Mouse (Mus musculus) forebrain, embryonic 10.5 days (tissue): ENCODE data around the gene Gm17581. TPM values are rescaled to one million over a fixed set of nuclear protein-coding genes. Genes with fewer than 3 reads are reported as not detected.
"Not testable (repeated sequence)": the region's sequence is repeated elsewhere in the genome, so short reads cannot be mapped to it uniquely, and the experiment has no call there.

ENCODE experiments used
- DNase-seq: peaks from one replicate; pipeline ENCODE4 v3.0.0-alpha.2; 2017; ENCODE audit warnings: low spot score; ENCODE audit errors: extremely low spot score
- H3K27ac ChIP-seq: fragments of 300-500 bp; sonication (generic); 2 replicates; pipeline ENCODE4 v1.5.1; 2016; ENCODE audit warnings: mild to moderate bottlenecking
- H3K27me3 ChIP-seq: fragments of 300-500 bp; sonication (generic); 2 replicates; pipeline ENCODE4 v1.6.1; 2016; ENCODE audit warnings: mild to moderate bottlenecking; ENCODE audit not compliant: poor library complexity, severe bottlenecking
- H3K36me3 ChIP-seq: fragments of 300-500 bp; sonication (generic); replicated peaks from 2 replicates; pipeline ENCODE4 v1.6.1; 2016; ENCODE audit warnings: mild to moderate bottlenecking, moderate library complexity
- H3K4me1 ChIP-seq: fragments of 300-500 bp; sonication (generic); 2 replicates; pipeline ENCODE4 v1.6.1; 2016
- H3K4me3 ChIP-seq: fragments of 300-500 bp; sonication (generic); 2 replicates; pipeline ENCODE4 v1.5.1; 2016; ENCODE audit warnings: mild to moderate bottlenecking, moderate library complexity
- H3K9me3 ChIP-seq: fragments of 300-500 bp; sonication (generic); 2 replicates; pipeline ENCODE4 v1.6.1; 2016; ENCODE audit warnings: mild to moderate bottlenecking, moderate library complexity
- WGBS: fragments of 180-500 bp; shearing (Covaris S2); methylation state at CpG from one replicate; pipeline ENCODE4 v1.1.7; 2016; 5-methylcytosine and 5-hydroxymethylcytosine counted together
- polyA plus RNA-seq: library from polyadenylated mRNA; unstranded; fragments of >200 nt; fragmentation: Nextera tagmentation; extraction: Ambion mirVana; gene quantifications from 2 replicates; pipeline ENCODE4 v1.2.1, GENCODE M21; 2016

Gm17581 gene
- not detected in 2 replicates for polyA plus RNA-seq

- not testable (repeated sequence) for H3K9me3 ChIP-seq, H3K36me3 ChIP-seq, H3K27ac ChIP-seq, H3K4me3 ChIP-seq, H3K27me3 ChIP-seq, DNase-seq, H3K4me1 ChIP-seq
- 83% methylated on average over 5 of the region's 5 CpGs for WGBS
Observed at GRCm38 (mm10) chr2:155735766-155736165, at the start of gene Gm17581. TSS of gene Gm17581 (minus strand) at chr2:155735866.

DNA sequence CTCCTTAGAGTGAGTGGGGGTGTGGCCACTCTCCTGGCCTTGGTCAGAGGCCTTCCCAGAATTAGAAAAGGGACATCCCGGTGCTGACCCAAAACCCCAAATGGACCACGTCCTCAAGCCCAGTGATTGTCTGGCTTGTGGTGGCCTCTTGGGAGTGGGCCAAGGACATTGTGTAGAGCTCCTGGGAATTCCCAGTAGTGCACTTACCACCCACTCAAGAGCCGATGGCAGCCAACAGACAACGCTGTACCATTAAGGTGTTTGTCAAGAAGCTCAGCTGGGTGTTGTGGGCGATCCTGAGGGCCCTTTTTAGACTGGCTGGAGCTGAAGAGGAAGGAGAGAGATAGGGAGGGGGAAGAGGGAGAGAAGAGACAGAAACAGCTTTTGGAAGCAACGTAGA lies 48.9 kb upstream of the Gm17581 start:
- H3K27me3 ChIP-seq, result no peaks in the 10 kb centered on the region
- H3K27ac ChIP-seq, result no peak overlapping the region
- H3K9me3 ChIP-seq, result no peaks in the 10 kb centered on the region
- no peaks in the 10 kb centered on the region for H3K4me1 ChIP-seq
- 81% methylated on average over 6 of the region's 6 CpGs for WGBS
- no peaks in the 10 kb centered on the region for H3K36me3 ChIP-seq
- no peak overlapping the region for H3K4me3 ChIP-seq
- no peak for DNase-seq

DNA sequence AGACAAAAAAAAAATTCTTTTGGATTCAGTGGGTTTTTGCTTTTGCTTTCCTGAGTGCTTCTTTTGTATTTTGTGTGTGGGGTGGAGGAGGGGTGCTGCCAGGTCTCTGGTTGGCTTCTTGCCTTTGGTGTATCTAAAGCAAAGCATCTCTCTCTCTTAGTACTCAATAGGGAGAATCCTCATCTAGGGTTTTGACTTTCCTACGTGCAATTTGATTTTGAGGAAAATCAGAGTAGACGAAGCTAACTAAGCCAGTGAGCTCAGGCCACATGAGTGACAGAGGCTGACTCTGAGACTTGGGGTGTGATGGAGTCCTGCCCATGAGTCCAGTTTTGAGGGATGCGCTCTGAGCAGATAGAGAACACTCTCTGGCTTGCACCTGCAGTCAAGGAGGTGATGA lies 43.8 kb upstream of the Gm17581 start:
- Histone ChIP-seq H3K27me3 (peaks cover 37% of the 10 kb centered on the region), H3K4me3 (no peak overlapping the region), H3K4me1 (peaks cover 13% of the 10 kb centered on the region), H3K36me3 (no peaks in the 10 kb centered on the region), H3K27ac (no peak overlapping the region), H3K9me3 (no peaks in the 10 kb centered on the region)
- no peak for DNase-seq
- WGBS, result 83% methylated on average over 3 of the region's 3 CpGs

- H3K4me3 ChIP-seq, result no peak overlapping the region
- H3K27me3 ChIP-seq, result peaks cover 42% of the 10 kb centered on the region
- H3K4me1 ChIP-seq, result peaks cover 13% of the 10 kb centered on the region
- no peaks in the 10 kb centered on the region for H3K36me3 ChIP-seq
- H3K9me3 ChIP-seq, result no peaks in the 10 kb centered on the region
- DNase-seq, result no peak
- H3K27ac ChIP-seq, result no peak overlapping the region
- 79% methylated on average over 7 of the region's 7 CpGs for WGBS
Observed at GRCm38 (mm10) chr2:155779066-155779465, 43.4 kb upstream of the Gm17581 start.

- Histone ChIP-seq H3K9me3 (no peaks in the 10 kb centered on the region), H3K36me3 (no peaks in the 10 kb centered on the region), H3K27ac (no peak overlapping the region), H3K4me1 (peaks cover 13% of the 10 kb centered on the region), H3K4me3 (no peak overlapping the region), H3K27me3 (peaks cover 52% of the 10 kb centered on the region)
- DNase-seq, result no peak
- WGBS, result 79% methylated on average over 6 of the region's 6 CpGs
Observed at GRCm38 (mm10) chr2:155778004-155778403, 42.3 kb upstream of the Gm17581 start.

- H3K36me3 ChIP-seq, result no peaks in the 10 kb centered on the region
- no peak for DNase-seq
- peaks cover 56% of the 10 kb centered on the region for H3K27me3 ChIP-seq
- H3K4me3 ChIP-seq, result no peak overlapping the region
- H3K27ac ChIP-seq, result no peak overlapping the region
- H3K4me1 ChIP-seq, result peaks cover 13% of the 10 kb centered on the region
- H3K9me3 ChIP-seq, result no peaks in the 10 kb centered on the region
- WGBS, result 86% methylated on average over 4 of the region's 4 CpGs
Observed at GRCm38 (mm10) chr2:155777688-155777985, 42.0 kb upstream of the Gm17581 start.

DNA sequence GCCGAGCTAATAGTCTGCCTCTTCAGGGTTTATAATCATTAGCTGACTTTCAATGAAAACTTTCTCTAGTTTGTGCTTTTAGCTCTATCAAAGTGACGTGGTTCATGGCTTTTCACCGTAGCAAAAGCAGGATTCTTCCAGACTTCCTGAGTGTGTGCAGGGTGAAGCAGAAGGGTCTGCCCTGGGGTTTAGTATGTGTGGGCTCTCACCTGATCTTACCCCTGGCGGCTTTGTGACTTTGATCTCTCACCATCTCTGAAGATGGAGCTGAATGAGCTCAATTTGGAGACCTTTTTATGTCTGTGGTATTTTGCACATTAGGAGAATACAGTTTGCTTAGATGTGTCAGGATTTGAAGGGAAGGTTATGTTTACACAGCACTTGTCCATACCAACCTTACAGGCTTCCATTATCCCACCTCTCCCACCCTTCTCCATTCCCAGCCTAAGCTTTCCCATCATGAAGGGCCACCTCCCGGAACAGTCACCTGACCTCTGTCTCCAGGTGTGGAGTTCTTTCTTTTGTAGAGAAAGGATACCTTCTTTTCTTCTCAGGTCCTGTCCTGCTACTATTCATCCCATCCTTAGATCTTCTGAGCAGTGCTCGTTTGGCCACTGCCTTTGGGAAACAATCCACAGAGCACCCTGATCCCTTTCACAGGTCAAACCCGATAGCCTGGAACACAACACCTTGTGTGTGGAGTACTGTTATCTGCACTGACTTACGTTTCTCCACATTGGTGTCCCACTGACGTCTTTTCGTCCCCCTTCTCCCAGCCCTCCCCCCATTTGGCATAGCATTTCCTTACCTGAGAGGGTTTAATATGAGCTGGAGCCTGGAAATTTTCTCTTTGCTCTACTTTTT lies 41.4 kb upstream of the Gm17581 start:
- 78% methylated on average over 10 of the region's 10 CpGs for WGBS
- no peak for DNase-seq
- H3K36me3 ChIP-seq, result no peaks in the 10 kb centered on the region
- no peak overlapping the region for H3K27ac ChIP-seq
- no peak overlapping the region for H3K4me3 ChIP-seq
- peaks cover 13% of the 10 kb centered on the region for H3K4me1 ChIP-seq
- no peaks in the 10 kb centered on the region for H3K9me3 ChIP-seq
- H3K27me3 ChIP-seq, result peaks cover 57% of the 10 kb centered on the region

GRCm38 (mm10) chr2:155775685-155776263 lies 40.1 kb upstream of the Gm17581 start:
- 5% methylated on average over 44 of the region's 44 CpGs for WGBS
- H3K27me3 ChIP-seq, result peaks cover 57% of the 10 kb centered on the region

GRCm38 (mm10) chr2:155774927-155775684 lies 39.4 kb upstream of the Gm17581 start, which contains the start of gene Mmp24:
TSS of gene Mmp24 (plus strand) at chr2:155775342.
- no peak for DNase-seq
- Histone ChIP-seq H3K27me3 (peaks cover 57% of the 10 kb centered on the region), H3K36me3 (no peaks in the 10 kb centered on the region), H3K4me1 (peaks cover 13% of the 10 kb centered on the region), H3K9me3 (no peaks in the 10 kb centered on the region), H3K4me3 (peak within 1 kb of the TSS; percentile 66), H3K27ac (peak within 1 kb of the TSS; percentile 56; the same call in 1 of the 2 replicates)
- 16% methylated on average over 99 of the region's 100 CpGs for WGBS

More at GRCm38 (mm10) chr2:155775685-155776263, 40.1 kb upstream of the Gm17581 start:
- peak overlapping the region; percentile 66 for H3K4me3 ChIP-seq
- no peaks in the 10 kb centered on the region for H3K9me3 ChIP-seq
- peak overlapping the region; percentile 56; the same call in 1 of the 2 replicates for H3K27ac ChIP-seq
- peaks cover 13% of the 10 kb centered on the region for H3K4me1 ChIP-seq
- H3K36me3 ChIP-seq, result no peaks in the 10 kb centered on the region
- DNase-seq, result peak; percentile 66

DNA sequence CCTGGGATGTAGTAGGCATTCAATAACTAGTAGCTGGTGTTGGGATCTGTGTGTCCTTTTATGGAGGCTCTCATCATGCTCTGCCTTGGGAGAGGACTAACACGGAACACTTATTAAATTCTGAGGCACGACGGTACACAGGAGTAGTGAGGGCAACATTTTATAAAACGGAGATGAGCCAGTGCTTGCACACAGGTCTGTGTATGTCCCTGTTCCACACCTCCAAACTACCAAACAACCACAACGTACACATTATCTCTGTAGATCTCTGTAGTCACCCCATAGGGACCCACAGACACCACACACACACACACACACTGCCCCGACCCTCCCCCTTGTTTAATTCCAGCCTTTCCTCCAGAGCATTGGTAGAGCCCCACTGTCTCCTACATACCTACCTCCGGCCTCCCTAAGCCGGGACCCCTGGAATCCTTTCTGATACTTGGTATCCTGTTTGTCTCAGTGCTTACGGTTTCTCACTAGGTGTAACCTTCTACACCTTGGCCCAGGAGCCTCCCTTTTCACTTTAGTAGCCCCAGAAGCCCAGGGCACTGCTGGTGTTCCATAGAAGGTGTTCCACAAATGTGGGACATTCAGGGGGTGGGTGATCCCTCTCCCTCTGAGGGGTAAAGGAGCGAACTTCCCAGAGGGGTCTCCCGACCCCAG lies 38.7 kb upstream of the Gm17581 start:
- H3K4me1 ChIP-seq, result peaks cover 13% of the 10 kb centered on the region
- H3K9me3 ChIP-seq, result no peaks in the 10 kb centered on the region
- peak overlapping the region; percentile 66; the same call in 1 of the 2 replicates for H3K4me3 ChIP-seq
- no peak for DNase-seq
- H3K27me3 ChIP-seq, result peaks cover 57% of the 10 kb centered on the region
- no peak overlapping the region for H3K27ac ChIP-seq
- H3K36me3 ChIP-seq, result no peaks in the 10 kb centered on the region
- 66% methylated on average over 11 of the region's 11 CpGs for WGBS

DNA sequence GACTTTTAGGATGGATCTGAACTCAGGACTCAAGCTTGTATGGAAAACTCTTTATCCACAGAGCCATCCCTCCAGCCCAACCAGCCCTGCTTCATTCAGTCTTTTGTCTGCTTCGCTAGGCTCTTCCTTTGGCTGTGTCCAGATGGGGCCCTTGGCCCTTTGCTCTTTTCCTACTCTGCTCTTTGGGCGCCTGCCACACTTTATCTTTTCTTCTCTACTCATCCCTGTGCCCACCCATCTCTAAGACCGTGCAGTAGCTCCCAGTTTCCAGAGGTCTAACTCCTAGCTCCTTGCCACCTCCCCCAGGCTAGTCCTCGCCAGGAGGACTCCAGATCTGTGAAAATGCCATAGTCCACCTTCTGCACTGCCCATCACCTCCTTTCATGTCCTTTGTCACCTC lies 38.0 kb upstream of the Gm17581 start:
- H3K36me3 ChIP-seq, result no peaks in the 10 kb centered on the region
- DNase-seq, result no peak
- H3K27me3 ChIP-seq, result peaks cover 57% of the 10 kb centered on the region
- H3K9me3 ChIP-seq, result no peaks in the 10 kb centered on the region
- H3K4me3 ChIP-seq, result no peak overlapping the region
- H3K4me1 ChIP-seq, result peaks cover 13% of the 10 kb centered on the region
- no peak overlapping the region for H3K27ac ChIP-seq
- 68% methylated on average over 4 of the region's 4 CpGs for WGBS

DNA sequence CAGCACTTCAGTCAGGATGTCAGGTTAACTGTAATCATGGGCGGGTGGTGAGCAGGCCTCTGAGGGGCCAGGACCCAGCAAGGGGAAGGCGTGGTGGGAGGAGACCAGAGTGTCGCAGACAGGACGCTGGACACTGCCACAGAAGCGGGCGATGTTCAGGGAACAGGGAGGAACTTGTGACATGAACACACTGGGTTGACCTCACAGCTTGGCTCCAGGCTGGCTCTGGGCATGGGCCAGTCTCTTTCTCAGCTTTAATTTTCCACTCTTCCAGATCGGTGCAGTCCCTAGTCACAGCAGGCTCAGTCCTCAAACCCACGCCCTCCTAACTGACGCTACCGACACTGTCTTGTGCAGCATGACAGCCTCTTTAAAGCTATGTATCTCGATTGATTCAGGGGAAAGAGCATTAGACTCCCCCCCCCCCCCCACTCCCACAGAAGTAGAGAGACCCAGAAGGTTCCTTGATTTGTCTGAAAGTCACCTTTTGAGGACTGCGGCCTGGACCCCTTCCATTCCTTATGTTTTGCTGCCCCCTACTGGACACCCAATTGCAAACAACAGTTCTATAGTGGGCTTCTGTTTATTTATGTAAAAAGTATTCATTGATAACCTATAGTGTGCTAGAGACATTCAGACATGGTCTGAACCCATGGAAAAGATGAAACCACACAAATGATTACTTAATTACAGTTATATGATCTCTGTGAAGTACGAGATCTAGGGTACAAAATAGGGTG lies 29.2 kb upstream of the Gm17581 start:
- Histone ChIP-seq H3K27me3 (0 out of 2 replicates have a peak, but pooled peaks cover 8% of the 10 kb centered on the region), H3K27ac (no peak overlapping the region), H3K9me3 (no peaks in the 10 kb centered on the region), H3K4me1 (no peaks in the 10 kb centered on the region), H3K4me3 (no peak overlapping the region), H3K36me3 (no peaks in the 10 kb centered on the region)
- peak; percentile 70 for DNase-seq
- WGBS, result 53% methylated on average over 13 of the region's 13 CpGs
